Mouse (Mus musculus) heart, postnatal 0 days (tissue): ENCODE data around the gene Engase.

Experiments
- CTCF ChIP-seq: IDR thresholded peaks from 2 replicates; pipeline ENCODE4 v1.5.1; 2016; ENCODE audit warnings: antibody characterized with exemption, control low read depth, low read depth
- EP300 ChIP-seq: IDR thresholded peaks from 2 replicates; pipeline ENCODE4 v1.6.1; 2016; ENCODE audit warnings: antibody characterized with exemption, low read depth

DNA sequence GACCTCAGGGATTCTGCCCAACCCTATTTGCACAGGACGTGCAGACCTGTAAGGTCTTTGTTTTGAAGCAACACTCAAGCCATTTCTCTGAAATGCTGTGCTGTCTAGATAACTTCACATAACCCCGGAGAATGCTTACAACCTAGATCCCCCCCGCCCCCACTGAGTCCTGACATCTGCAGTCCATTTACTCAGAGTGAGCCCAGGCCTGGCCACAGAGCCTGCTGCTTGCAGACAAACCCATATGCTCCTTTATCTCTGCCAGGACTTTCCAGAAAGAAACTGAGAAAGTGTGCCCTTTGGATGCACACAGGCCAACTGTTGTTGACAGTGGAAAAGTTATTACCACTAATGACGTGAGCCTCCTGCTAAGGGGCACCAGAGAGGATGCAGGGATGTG is 29.3 kb upstream of the Engase start:
- TF ChIP-seq CTCF, result no peak
- TF ChIP-seq EP300, result no peak
